Comparison of ENCODE assay signal across 8 mouse cellular contexts in the genomic region with DNA sequence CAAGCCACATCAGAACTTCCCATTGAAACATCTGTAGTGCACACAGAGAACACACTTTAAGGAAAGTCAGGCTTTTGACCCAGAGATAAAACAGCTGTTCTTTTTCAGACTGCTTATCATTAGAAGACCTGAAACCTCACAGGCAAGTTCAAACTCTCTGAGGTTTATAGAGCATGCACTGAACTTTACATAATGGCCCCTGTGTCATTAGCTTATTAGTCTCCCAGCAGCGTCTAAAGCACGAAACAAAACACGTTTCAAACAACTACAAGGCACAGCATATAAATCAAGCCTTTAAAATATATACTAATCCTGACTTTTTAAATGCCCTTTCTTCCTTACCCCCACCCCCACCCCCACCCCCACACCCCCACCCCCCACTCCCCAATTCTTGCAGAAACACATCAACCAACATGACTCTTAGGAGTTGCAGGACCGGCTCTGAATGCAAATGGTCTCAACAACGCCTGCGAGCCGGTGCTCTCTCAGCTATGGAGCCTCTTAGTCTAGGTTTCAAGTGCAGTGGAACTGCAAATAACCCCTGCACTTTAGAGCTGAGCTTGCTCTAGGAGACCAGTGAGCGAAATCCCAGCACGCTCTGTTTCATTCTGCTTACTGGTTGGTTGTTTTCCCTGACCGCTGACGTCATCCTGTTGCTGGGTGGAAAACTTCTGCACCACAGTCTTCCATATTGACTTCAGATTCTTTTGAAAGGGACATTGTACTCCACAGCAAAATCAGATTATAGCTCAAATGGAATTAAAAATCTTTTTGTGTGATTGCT. TPM values are rescaled to one million over a fixed set of nuclear protein-coding genes. Genes with fewer than 3 reads are reported as not detected.
DNase-seq lines count a peak whose midpoint lies in the region; ATAC-seq and TF ChIP-seq lines count a peak whose summit lies in the region.

No protein-coding gene starts in this region.

- 22% methylated on average over 11 of the region's 11 CpGs for WGBS in heart, embryonic 14.5 days
- 7% methylated on average over 11 of the region's 11 CpGs for WGBS in kidney, embryonic 16.5 days
- 35% methylated on average over 11 of the region's 11 CpGs for WGBS in lung, adult 2 months

- peak overlapping the region; percentile 32 for H3K4me2 ChIP-seq in heart, embryonic 14.5 days (ENCODE audit: low read length)
- peak overlapping the region; percentile 30; the same call in 1 of the 2 replicates for H3K4me2 ChIP-seq in kidney, embryonic 16.5 days (replicated peaks; ENCODE audit: low read depth, low read length)

- no peak overlapping the region for H3K4me3 ChIP-seq in heart, embryonic 14.5 days (ENCODE audit: control insufficient read depth in 1 of 2, insufficient read depth in 1 of 2, low read depth in 1 of 2, low read length in 2 of 2)
- no peak overlapping the region for H3K4me3 ChIP-seq in kidney, embryonic 16.5 days (ENCODE audit: low read length)
- no peak overlapping the region for H3K4me3 ChIP-seq in lung, adult 2 months (replicated peaks; ENCODE audit: extremely low read depth, low read depth, low read length)

- no peak for ATAC-seq in heart, embryonic 14.5 days (ENCODE audit: insufficient number of reproducible peaks, insufficient read depth, low FRiP score, low read depth)
- peak; percentile 92 for ATAC-seq in kidney, embryonic 16.5 days (ENCODE audit: low FRiP score, low TSS enrichment)

- no peak for TF ChIP-seq POLR2A in lung, adult 2 months (IDR thresholded peaks at IDR 0.05; ENCODE audit: borderline replicate concordance, extremely low read depth, low read depth, low read length)

- TF ChIP-seq CTCF in lung, adult 2 months (IDR thresholded peaks at IDR 0.05; ENCODE audit: insufficient read depth, low read length), result no peak

- no peaks in the 10 kb centered on the region for H3K27me3 ChIP-seq in heart, embryonic 14.5 days (ENCODE audit: control insufficient read depth, insufficient read depth, low read length)
- no peaks in the 10 kb centered on the region for H3K27me3 ChIP-seq in kidney, embryonic 16.5 days (ENCODE audit: insufficient read depth, low read length)

- no peaks in the 10 kb centered on the region for H3K9me3 ChIP-seq in heart, embryonic 14.5 days (ENCODE audit: control insufficient read depth, low read length)
- no peaks in the 10 kb centered on the region for H3K9me3 ChIP-seq in kidney, embryonic 16.5 days (ENCODE audit: low read length)

- peak overlapping the region; percentile 1 to 21; a peak in 1 of 4 replicates for H3K27ac ChIP-seq in heart, embryonic 14.5 days (replicated peaks in 1 of 2; ENCODE audit: control insufficient read depth in 1 of 2, insufficient read depth in 1 of 2, low read depth in 2 of 2, low read length in 2 of 2)
- peak overlapping the region; percentile 87 for H3K27ac ChIP-seq in kidney, embryonic 16.5 days (ENCODE audit: low read length)

- H3K4me1 ChIP-seq in heart, embryonic 14.5 days (ENCODE audit: control insufficient read depth in 2 of 2, insufficient read depth in 2 of 2, low read length in 2 of 2), result peaks cover 10 to 17% of the 10 kb centered on the region in 2 experiments
- H3K4me1 ChIP-seq in kidney, embryonic 16.5 days (ENCODE audit: insufficient read depth, low read length), result peaks cover 44% of the 10 kb centered on the region
- no peaks in the 10 kb centered on the region; the same call in 1 of the 2 replicates for H3K4me1 ChIP-seq in lung, adult 2 months (ENCODE audit: control insufficient read depth, insufficient read depth, low read length)

- DNase-seq in adrenal gland, postnatal 14 days, result peak; percentile 45
- DNase-seq in adrenal gland, postnatal 4 days (ENCODE audit: low spot score in 2 of 2), result no peak
- DNase-seq in Muller cell, postnatal 12 days (ENCODE audit: inconsistent ontology term), result peak; percentile 26
- DNase-seq in lung, adult 2 months, result peak; percentile 29
- DNase-seq in right cerebral cortex, postnatal 4 days, result peak; percentile 37
- DNase-seq in ovary, postnatal 10 days (ENCODE audit: low spot score), result no peak

- H3K36me3 ChIP-seq in heart, embryonic 14.5 days (ENCODE audit: control insufficient read depth, insufficient read depth, low read length), result no peaks in the 10 kb centered on the region
- H3K36me3 ChIP-seq in kidney, embryonic 16.5 days (ENCODE audit: insufficient read depth, low read length), result no peaks in the 10 kb centered on the region

- no peak overlapping the region for H3K9ac ChIP-seq in heart, embryonic 14.5 days (ENCODE audit: low read length)
- no peak overlapping the region for H3K9ac ChIP-seq in kidney, embryonic 16.5 days (replicated peaks; ENCODE audit: low read length)

RNA-seq across cellular contexts. Expression of gene Sesn3, which starts 28.7 kb away (rescaled TPM):
- 41.2 and 45.3 TPM in 2 replicates for total RNA-seq in adrenal gland, postnatal 14 days (2021)
- total RNA-seq in adrenal gland, postnatal 4 days (2021), result 10 to 100 TPM; 50.7 to 52.8 TPM
- 13.3 and 18.5 TPM in 2 replicates for polyA plus RNA-seq in heart, embryonic 14.5 days (2014; fragmentation: Nextera tagmentation; extraction: Ambion mirVana)
- polyA plus RNA-seq in kidney, embryonic 16.5 days (2015; fragmentation: Nextera tagmentation; extraction: Ambion mirVana), result 16.9 and 19.2 TPM in 2 replicates
- 7.8 and 9.5 TPM in 2 replicates for polyA plus RNA-seq in lung, adult 2 months (2012; rRNA removed)

Comparison
In these comparisons a context has a peak if more than half of its experiments do, and no peak if none do; other contexts are left out.
1. DNase-seq: peak in adrenal gland, postnatal 14 days (single experiment), Muller cell, postnatal 12 days (single experiment), lung, adult 2 months (single experiment) and right cerebral cortex, postnatal 4 days (single experiment); none in adrenal gland, postnatal 4 days (0 of 2) and ovary, postnatal 10 days (single experiment).